ENCODE assay signal across 9 mouse cellular contexts in the genomic region with DNA sequence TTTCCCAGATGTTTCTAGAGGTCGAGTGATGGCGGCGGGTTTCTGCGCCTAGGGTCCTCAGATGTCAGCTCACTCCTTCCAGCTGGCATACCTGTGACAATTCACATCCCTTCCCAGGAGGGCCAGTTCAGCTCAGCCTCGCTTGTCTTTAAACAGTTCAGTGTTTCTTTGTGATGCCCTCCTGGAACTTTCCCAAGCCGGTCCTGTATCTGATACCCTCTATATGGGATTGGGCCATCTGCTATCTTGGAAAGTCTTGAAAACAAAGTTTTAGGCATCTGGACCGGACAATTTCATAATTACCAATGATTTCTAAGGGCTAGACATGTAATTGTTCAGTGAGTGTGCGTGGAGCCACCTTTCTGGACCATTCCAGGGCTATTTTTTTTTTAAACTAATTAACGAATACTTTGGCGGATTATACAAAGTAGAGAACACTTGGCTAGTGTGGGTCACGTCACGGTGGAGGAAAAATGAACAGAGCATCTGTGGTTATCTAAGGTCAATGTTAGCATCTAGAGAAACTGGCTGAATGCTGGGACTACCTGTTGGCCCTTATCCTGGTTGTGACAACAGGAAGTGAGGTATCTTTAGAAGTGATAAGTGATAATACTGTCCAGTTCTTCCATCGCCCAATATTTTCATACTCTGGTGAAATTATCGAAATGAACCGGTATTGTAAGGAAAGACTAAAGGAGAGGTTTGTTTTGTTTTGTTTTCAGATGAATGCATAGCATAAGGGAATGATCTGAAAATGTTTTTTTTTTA. TPM values are rescaled to one million over a fixed set of nuclear protein-coding genes. Genes with fewer than 3 reads are reported as not detected.
DNase-seq lines count a peak whose midpoint lies in the region; ATAC-seq and TF ChIP-seq lines count a peak whose summit lies in the region.
"Had no signal": no experiment of that assay in that cellular context is flagged by ENCODE, and none has a peak within 500 bp of the region (broad histone marks: within the 10 kb centered on the region; RNA-seq: fewer than 3 reads in every experiment).

No protein-coding gene starts in this region.

- H3K4me3 ChIP-seq in erythroblast, embryonic 14.5 days (replicated peaks): peak overlapping the region; percentile 89
- H3K4me3 ChIP-seq in C2C12 (ENCODE audit: insufficient read depth, poor library complexity, severe bottlenecking): peak overlapping the region; percentile 98
- peak overlapping the region; percentile 94 for H3K4me3 ChIP-seq in forebrain, embryonic 16.5 days (replicated peaks; ENCODE audit: low read length)
- H3K4me3 ChIP-seq in liver, embryonic 15.5 days (replicated peaks): peak overlapping the region; percentile 83

- peaks cover 38% of the 10 kb centered on the region for H3K4me1 ChIP-seq in erythroblast, embryonic 14.5 days (ENCODE audit: control insufficient read depth)
- H3K4me1 ChIP-seq in forebrain, embryonic 16.5 days (replicated peaks; ENCODE audit: control insufficient read depth, insufficient read depth, low read length): peaks cover 30% of the 10 kb centered on the region
- peaks cover 36% of the 10 kb centered on the region for H3K4me1 ChIP-seq in liver, embryonic 15.5 days (replicated peaks)

- peak overlapping the region; percentile 90 for H3K4me2 ChIP-seq in forebrain, embryonic 16.5 days (ENCODE audit: low read length)
- peak overlapping the region; percentile 84 for H3K4me2 ChIP-seq in liver, embryonic 15.5 days

- peaks cover 6% of the 10 kb centered on the region for H3K27me3 ChIP-seq in erythroblast, embryonic 14.5 days (ENCODE audit: control insufficient read depth)
- no peaks in the 10 kb centered on the region for H3K27me3 ChIP-seq in C2C12 (ENCODE audit: control insufficient read depth, insufficient read depth, insufficient read length)
- H3K27me3 ChIP-seq in forebrain, embryonic 16.5 days (replicated peaks; ENCODE audit: control insufficient read depth, insufficient read depth, low read length): no peaks in the 10 kb centered on the region
- H3K27me3 ChIP-seq in liver, embryonic 15.5 days: no peaks in the 10 kb centered on the region

- no peak for TF ChIP-seq CTCF in C2C12 (IDR thresholded peaks at IDR 0.05; ENCODE audit: control insufficient read depth, insufficient read depth, insufficient read length)

- DNase-seq in adrenal gland, postnatal 25 days: no peak
- no peak for DNase-seq in urinary bladder, postnatal 10 days (ENCODE audit: low spot score)
- no peak for DNase-seq in adrenal gland, adult 8-10 months

- peaks cover 52% of the 10 kb centered on the region for H3K79me2 ChIP-seq in C2C12 (ENCODE audit: control insufficient read depth, insufficient read depth)

- peaks cover 37% of the 10 kb centered on the region for H3K79me3 ChIP-seq in C2C12 (ENCODE audit: low read depth)

- peak overlapping the region; percentile 99 for H3K27ac ChIP-seq in forebrain, embryonic 16.5 days (ENCODE audit: low read length)
- H3K27ac ChIP-seq in liver, embryonic 15.5 days (replicated peaks): peak overlapping the region; percentile 85

- no peaks in the 10 kb centered on the region for H3K9me3 ChIP-seq in erythroblast, embryonic 14.5 days (ENCODE audit: control insufficient read depth, low read length)
- H3K9me3 ChIP-seq in forebrain, embryonic 16.5 days (ENCODE audit: control insufficient read depth, low read length): no peaks in the 10 kb centered on the region
- no peaks in the 10 kb centered on the region for H3K9me3 ChIP-seq in liver, embryonic 15.5 days (replicated peaks)

- peak overlapping the region; percentile 100 for H3K9ac ChIP-seq in forebrain, embryonic 16.5 days (replicated peaks; ENCODE audit: low read depth, low read length)
- peak overlapping the region; percentile 98 for H3K9ac ChIP-seq in liver, embryonic 15.5 days

- H3K36me3 ChIP-seq in erythroblast, embryonic 14.5 days (ENCODE audit: control insufficient read depth): peaks cover 21% of the 10 kb centered on the region
- H3K36me3 ChIP-seq in C2C12 (ENCODE audit: control insufficient read depth, insufficient read depth): peaks cover 26% of the 10 kb centered on the region
- H3K36me3 ChIP-seq in forebrain, embryonic 16.5 days (ENCODE audit: control insufficient read depth, insufficient read depth): peaks cover 5% of the 10 kb centered on the region; the same call in 1 of the 2 replicates
- H3K36me3 ChIP-seq in liver, embryonic 15.5 days (replicated peaks): peaks cover 16% of the 10 kb centered on the region

- no peak for ATAC-seq in erythroblast, adult 5-6 weeks (replicated peaks; ENCODE audit: low FRiP score, poor library complexity, severe bottlenecking)
- ATAC-seq in forebrain, embryonic 16.5 days: peak; percentile 36
- ATAC-seq in liver, embryonic 15.5 days (ENCODE audit: insufficient read depth): no peak

- H3ac ChIP-seq in C2C12 (ENCODE audit: control insufficient read depth, insufficient read length, low read depth): peak overlapping the region; percentile 92

- 17% methylated on average over 15 of the region's 15 CpGs for WGBS in forebrain, embryonic 16.5 days
- 26% methylated on average over 15 of the region's 15 CpGs for WGBS in liver, embryonic 15.5 days (ENCODE audit: insufficient replicate concordance)

TF ChIP-seq in C2C12, 6 proteins besides CTCF, POLR2A, EP300 and RAD21:
- TF ChIP-seq MYOG (IDR thresholded peaks at IDR 0.05; ENCODE audit: control insufficient read depth, extremely low read depth, insufficient read length): no peak
- no peak for TF ChIP-seq MAX (IDR thresholded peaks at IDR 0.05)
- TF ChIP-seq MYOD1 (IDR thresholded peaks at IDR 0.05; ENCODE audit: control insufficient read depth, insufficient read length, low read depth): no peak
- TF ChIP-seq USF1 (IDR thresholded peaks at IDR 0.05; ENCODE audit: low read depth): no peak
- no peak for TF ChIP-seq FOSL1 (IDR thresholded peaks at IDR 0.05; ENCODE audit: insufficient read depth, low read length, poor library complexity, severe bottlenecking)
- no peak for TF ChIP-seq CEBPB (IDR thresholded peaks at IDR 0.05; ENCODE audit: low read depth)

RNA-seq across cellular contexts. Expression of a gene that starts 0.4 kb away (rescaled TPM):
- 58.6 and 64.5 TPM in 2 replicates for polyA plus RNA-seq in erythroblast, embryonic 14.5 days (2012)
- total RNA-seq in erythroblast, adult 5-6 weeks (2015; ENCODE audit: low replicate concordance): 70.0 and 77.8 TPM in 2 replicates
- 133 and 177 TPM in 2 replicates for total RNA-seq in erythroblast, adult 5-6 weeks (2017; ENCODE audit: low replicate concordance)
- 103 TPM for polyA plus RNA-seq in C2C12 (2012; fragmentation: generic; extraction: Trizol)
- polyA plus RNA-seq in forebrain, embryonic 16.5 days (2015; fragmentation: Nextera tagmentation; extraction: Ambion mirVana): 351 and 398 TPM in 2 replicates
- polyA plus RNA-seq in liver, embryonic 15.5 days (2015; fragmentation: Nextera tagmentation; extraction: Ambion mirVana): 62.2 and 66.5 TPM in 2 replicates
- total RNA-seq in adrenal gland, postnatal 25 days (2021): 63.5 and 101 TPM in 2 replicates
- total RNA-seq in adrenal gland, adult 8-10 months (2022): 10 to 100 TPM; 48.9 to 69.5 (median 57.2) TPM

RNA-seq across cellular contexts. Expression of a gene that starts 12.7 kb away (rescaled TPM):
- 0.02 TPM in 1 of 2 replicates, not detected in the other for polyA plus RNA-seq in erythroblast, embryonic 14.5 days (2012)
- total RNA-seq in erythroblast, adult 5-6 weeks (2015; ENCODE audit: low replicate concordance): not detected in 2 replicates
- total RNA-seq in erythroblast, adult 5-6 weeks (2017; ENCODE audit: low replicate concordance): 0.28 TPM in 1 of 2 replicates, not detected in the other
- polyA plus RNA-seq in C2C12 (2012; fragmentation: generic; extraction: Trizol): not detected
- polyA plus RNA-seq in forebrain, embryonic 16.5 days (2015; fragmentation: Nextera tagmentation; extraction: Ambion mirVana): 2.6 and 3.9 TPM in 2 replicates
- 0.06 and 0.07 TPM in 2 replicates for polyA plus RNA-seq in liver, embryonic 15.5 days (2015; fragmentation: Nextera tagmentation; extraction: Ambion mirVana)
- 1.4 and 2.4 TPM in 2 replicates for total RNA-seq in adrenal gland, postnatal 25 days (2021)
- 1 to 10 TPM; 1.6 to 3.5 (median 2.2) TPM for total RNA-seq in adrenal gland, adult 8-10 months (2022)

RNA-seq across cellular contexts. Expression of a gene that starts 53.8 kb away (rescaled TPM):
- polyA plus RNA-seq in erythroblast, embryonic 14.5 days (2012): not detected in 2 replicates
- total RNA-seq in erythroblast, adult 5-6 weeks (2015; ENCODE audit: low replicate concordance): not detected in 2 replicates
- not detected in 2 replicates for total RNA-seq in erythroblast, adult 5-6 weeks (2017; ENCODE audit: low replicate concordance)
- polyA plus RNA-seq in C2C12 (2012; fragmentation: generic; extraction: Trizol): not detected
- polyA plus RNA-seq in forebrain, embryonic 16.5 days (2015; fragmentation: Nextera tagmentation; extraction: Ambion mirVana): 0.18 TPM in 1 of 2 replicates, not detected in the other
- polyA plus RNA-seq in liver, embryonic 15.5 days (2015; fragmentation: Nextera tagmentation; extraction: Ambion mirVana): not detected in 2 replicates
- not detected in 2 replicates for total RNA-seq in adrenal gland, postnatal 25 days (2021)
- not detected for total RNA-seq in adrenal gland, adult 8-10 months (2022)
- total RNA-seq: gastrocnemius, postnatal 36 days had no signal
